Mouse (Mus musculus): ENCODE results near the gene Rplp1. TPM values are rescaled to one million over a fixed set of nuclear protein-coding genes. Genes with fewer than 3 reads are reported as not detected.

Rplp1 gene
- 1,575 and 2,047 TPM in 2 replicates for total RNA-seq (2021)
- long read RNA-seq, experiment 1, transcript Rplp1-201 (3 exons, 499 nt) = major isoform, 366 of 388 reads
- long read RNA-seq, experiment 1, partial matches to known transcripts = 22 of 388 reads
- long read RNA-seq, experiment 1, other reads (novel, unspliced or antisense) = 0 of 388 reads
- long read RNA-seq, experiment 2, transcript Rplp1-201 (3 exons, 499 nt) = major isoform, 365 of 401 reads
- long read RNA-seq, experiment 2, partial matches to known transcripts = 30 of 401 reads
- long read RNA-seq, experiment 2, other reads (novel, unspliced or antisense) = 6 of 401 reads

GRCm38 (mm10) chr9:61914203-61914916 lies at the start of gene Rplp1:
Gene Rplp1 (minus strand): TSS chr9:61914542.
- peak; percentile 97 for DNase-seq

GRCm38 (mm10) chr9:61963356-61963755 lies 49.0 kb upstream of the Rplp1 start:
- DNase-seq = no peak

DNA sequence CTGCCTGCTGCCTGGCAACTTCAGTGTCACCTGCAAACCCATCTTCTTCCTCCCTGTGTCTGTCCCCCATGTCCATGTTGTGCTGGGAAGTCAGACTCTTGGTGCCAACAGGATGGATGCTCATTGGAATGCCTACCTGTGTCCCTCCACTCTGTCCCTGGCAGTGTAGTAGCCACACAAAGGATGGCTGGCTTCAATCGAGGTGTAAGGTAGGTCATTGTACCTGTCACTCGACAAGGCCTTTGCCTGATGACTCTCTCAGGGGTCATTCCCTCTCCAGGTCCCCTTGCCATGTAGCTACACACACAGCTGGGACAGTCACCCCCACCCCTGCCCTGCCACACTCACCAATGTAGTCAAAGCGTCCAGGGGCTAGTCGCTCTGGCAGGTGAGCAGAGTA lies 46.8 kb upstream of the Rplp1 start:
- no peak for DNase-seq

- DNase-seq = peak; percentile 67
Observed at GRCm38 (mm10) chr9:61960753-61961152, 46.4 kb upstream of the Rplp1 start.

GRCm38 (mm10) chr9:61959921-61960569 lies 45.7 kb upstream of the Rplp1 start:
- DNase-seq = no peak

- DNase-seq = no peak
Observed at GRCm38 (mm10) chr9:61954707-61955106, 40.4 kb upstream of the Rplp1 start.

DNA sequence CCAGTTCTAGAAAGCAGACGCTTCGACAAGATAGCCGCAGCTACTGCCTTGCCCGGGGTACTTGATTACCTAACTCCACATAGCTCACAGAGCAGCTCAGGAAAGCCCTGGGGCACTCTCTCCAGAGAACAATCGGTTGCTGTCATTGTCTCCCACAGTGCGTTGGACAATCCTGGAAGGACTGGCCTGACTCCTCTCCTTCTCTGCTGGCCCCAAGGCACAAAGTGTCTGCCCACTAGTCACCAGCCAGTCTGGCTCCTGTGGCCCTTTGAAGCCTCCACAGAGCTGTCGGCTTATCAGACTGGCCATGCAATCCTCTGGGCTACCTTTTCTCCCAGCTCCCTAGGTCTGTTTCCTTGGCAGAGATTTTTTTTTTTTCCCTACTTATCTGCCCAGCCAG lies 37.9 kb upstream of the Rplp1 start:
- DNase-seq = no peak

GRCm38 (mm10) chr9:61947402-61948346 lies 33.3 kb upstream of the Rplp1 start:
- DNase-seq = peak; percentile 88

GRCm38 (mm10) chr9:61946623-61947401 lies 32.5 kb upstream of the Rplp1 start, which contains the start of gene Kif23:
Gene Kif23 (minus strand): TSS chr9:61946774.
- DNase-seq = peak; percentile 98

DNA sequence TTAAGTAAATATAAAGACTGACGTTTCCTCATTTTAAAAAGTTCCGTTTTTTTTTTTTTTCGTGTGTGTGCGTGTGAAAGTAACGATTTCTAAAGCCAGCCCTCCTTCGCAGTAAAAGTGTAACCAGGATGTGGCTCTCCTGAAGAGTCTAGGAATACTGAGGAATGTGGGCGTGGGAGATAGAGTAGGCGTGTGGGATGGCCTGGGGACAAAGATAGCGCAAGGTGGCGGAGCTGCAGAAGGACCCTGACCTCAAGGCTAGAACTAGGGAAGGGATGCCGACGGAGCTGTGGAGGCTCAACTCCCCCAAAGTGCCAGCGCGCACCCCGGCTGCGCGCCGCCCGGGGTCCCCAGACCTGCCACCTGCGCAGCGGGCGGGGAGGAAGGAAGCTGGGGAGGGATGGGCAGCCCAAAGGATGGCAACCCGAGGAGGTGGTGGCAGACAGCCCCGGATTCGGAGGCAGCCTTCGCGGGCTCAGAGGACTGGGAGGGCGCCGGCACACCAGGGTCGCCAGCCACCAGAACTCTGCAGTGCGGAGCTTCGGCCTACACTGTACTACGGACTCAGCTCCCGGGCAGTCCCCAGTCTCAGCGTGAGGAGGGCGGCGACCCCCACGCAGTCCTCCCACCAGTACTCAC lies 31.8 kb upstream of the Rplp1 start:
- DNase-seq = peak; percentile 35

GRCm38 (mm10) chr9:61941054-61941453 lies 26.7 kb upstream of the Rplp1 start:
- no peak for DNase-seq

DNA sequence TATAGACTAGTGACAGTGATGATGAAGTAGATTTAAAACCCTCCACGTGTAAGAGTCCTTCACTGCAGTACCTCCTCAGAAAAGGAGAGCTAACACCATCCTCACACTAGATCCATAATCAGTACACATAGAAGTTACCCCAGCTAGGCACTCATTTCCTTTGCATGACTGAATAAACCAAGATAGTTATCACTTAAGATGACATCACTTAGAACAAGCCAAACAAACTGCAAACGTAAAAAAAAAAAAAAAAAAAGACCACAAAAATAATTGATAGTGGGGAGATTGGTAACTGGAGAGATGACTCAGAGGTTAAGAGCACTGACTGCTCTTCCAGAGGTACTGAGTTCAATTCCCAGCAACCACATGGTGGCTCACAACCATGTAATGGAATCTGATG lies 19.0 kb upstream of the Rplp1 start:
- no peak for DNase-seq

GRCm38 (mm10) chr9:61932009-61932408 lies 17.7 kb upstream of the Rplp1 start:
- no peak for DNase-seq

DNA sequence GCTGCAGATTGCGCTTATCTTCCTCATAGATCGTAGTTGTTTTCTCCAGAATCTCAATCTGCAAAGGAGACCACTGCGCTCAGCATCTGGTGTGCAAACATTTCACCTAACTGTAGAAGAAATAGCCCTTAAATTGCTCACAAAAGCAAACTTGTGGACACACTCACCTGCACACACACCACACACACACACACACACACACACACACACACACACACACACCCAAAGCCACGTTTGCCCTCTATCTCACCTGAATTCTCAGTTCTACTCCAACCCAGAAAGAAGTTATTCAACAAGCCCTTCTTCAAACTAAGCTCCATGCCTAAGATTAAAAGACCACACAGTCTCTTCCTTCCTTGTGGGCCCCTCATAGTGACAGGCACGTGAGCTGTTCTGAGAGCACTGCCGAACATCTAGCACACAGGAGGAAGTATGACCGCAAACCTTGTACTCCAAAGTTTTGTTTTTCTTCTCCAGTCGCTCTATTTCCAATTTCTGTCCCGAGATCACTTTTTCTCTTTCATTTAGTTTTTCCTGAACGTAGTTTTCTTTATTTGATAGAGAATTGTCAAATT lies 10.8 kb upstream of the Rplp1 start:
- DNase-seq = no peak

DNA sequence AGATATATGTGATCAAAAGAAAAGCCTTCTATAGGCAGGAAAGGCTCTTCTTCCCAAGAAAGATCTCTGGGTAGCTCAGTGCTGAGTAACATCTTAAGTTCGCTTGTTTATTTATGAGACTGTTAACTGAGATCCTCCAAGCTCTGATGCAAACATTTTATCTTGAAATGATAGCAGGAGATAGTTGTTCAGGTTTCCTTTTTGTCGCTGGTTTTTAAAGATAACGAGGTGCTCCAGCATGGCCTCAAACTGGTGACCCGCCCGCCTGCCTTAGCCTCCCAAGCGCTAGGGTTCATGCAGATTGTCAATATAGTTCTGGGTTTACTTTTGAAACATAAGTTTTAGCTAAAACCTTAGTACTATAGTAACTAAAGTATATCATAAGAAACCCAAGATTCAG lies 6.0 kb upstream of the Rplp1 start:
- DNase-seq = no peak

GRCm38 (mm10) chr9:61919464-61919863 lies 5.1 kb upstream of the Rplp1 start:
- DNase-seq = no peak

DNA sequence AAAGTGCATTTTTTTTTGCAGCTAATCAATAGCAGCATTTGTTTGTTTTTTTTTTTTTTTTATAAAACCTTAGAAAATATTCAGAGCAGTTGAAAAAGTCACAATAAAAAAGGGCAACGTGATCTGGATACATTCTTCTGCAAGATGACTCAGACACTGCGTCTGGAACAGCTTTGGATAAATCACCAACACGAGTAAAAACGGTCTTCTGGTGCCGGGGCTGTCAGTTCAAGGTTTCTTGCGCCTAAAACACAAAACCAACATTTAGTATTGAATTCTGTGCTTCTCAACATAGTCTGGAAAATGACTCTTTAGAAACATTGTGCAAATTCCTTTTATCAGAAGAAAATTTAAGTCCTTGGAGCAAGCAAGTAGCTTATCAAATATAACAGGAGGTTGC lies 3.1 kb upstream of the Rplp1 start:
- DNase-seq = peak; percentile 53

DNA sequence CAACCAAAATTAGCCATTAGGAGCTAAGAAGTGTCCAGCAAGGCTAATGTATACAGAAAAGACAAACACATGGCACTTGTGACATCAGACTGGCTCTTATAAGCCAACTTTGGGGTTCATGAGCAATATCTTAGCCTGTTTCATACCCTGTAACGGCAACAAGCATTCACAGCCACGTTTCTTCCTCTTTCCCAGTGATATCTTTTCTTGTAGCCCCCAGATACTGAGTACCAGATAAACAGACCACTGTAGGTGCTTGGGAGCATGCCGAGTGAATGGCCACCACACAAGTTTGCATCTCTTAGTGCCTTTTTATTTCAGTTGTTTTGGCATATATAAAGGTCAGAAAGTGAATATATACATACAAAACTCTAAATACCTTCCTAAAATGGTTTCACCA lies 2.6 kb upstream of the Rplp1 start:
- DNase-seq = no peak

DNA sequence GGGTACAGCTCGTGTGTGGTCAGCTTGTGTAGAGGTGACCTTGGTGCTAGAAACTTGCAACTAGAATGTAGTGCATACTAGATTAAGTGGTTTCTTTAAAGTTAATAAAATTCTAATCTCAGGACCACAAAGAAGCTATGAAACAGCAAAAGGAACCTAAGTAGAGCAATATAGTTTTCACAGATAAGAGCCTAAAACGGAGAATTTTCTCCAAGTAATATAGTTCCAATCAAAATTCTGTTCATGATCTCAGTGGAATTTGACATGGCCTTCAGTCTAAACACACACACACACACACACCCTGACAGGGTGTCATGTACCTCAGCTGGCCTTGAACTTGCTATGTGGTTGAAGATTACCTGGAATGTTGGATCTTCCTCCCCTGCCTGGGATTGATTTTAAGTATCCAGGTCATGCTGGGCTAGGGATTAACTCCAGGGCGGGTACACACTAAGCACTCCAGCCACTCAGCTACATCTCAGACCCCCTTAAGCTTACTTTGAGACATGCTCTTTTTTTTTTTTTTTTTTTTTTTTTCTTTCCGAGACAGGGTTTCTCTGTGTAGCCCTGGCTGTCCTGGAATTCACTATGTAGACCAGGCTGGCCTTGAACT lies 1.2 kb upstream of the Rplp1 start:
- DNase-seq = no peak

DNA sequence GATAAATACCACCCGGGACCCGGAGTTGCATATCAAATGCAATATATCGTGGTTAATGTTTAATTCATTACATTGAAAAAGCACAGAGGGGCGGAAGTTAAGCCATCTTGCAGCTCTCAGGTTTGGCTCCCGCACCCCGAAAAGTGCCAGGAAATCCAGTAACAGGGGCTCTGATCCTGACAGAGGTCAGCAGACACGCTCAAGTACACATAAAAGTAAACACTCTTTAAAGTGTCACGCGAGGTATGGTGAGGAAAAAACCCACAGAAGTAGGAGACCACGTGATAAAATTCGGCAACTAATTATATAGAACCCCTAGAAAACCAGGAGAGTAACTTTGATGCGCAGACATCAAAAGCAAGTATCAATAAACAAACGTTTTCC lies 567 bp upstream of the Rplp1 start:
- no peak for DNase-seq

Data from adrenal gland, postnatal 14 days (tissue).